Mouse (Mus musculus) E14TG2a.4 (cell line): Measurements from ENCODE around the gene Il27.

Experiments used
- CTCF ChIP-seq: conservative IDR thresholded peaks from 2 replicates; pipeline ENCODE4 v1.5.1; 2014; ENCODE audit warnings: low read length
- NANOG ChIP-seq: IDR thresholded peaks from 2 replicates; pipeline ENCODE4 v1.6.1; 2014; ENCODE audit warnings: borderline replicate concordance, low read length, mixed read lengths

DNA sequence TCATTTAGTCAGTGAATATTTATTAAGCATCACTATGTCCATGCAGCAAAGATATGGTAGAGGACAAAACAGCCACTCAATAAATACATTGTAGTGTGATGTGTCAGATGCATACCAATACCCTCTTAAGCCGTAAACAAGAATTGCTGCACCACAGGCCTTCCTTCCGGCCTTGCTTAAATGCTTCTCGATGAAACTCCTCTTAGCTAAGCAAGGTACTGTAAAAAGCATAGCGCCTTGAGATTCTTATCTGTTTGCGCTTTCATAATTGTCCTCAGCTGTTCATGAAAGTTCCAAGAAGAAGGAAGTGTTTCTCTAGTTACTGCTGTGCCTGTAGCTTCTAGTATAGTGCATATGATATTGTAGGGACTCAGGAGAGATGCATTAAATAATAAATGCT lies 11.9 kb upstream of the Il27 start:
- TF ChIP-seq CTCF, result no peak
- TF ChIP-seq NANOG, result no peak
